ENCODE assay signal across 9 mouse cellular contexts in genomic region chr9:41161413-41161812, GRCm38 (mm10). TPM values are rescaled to one million over a fixed set of nuclear protein-coding genes. Genes with fewer than 3 reads are reported as not detected.
DNase-seq lines count a peak whose midpoint lies in the region; ATAC-seq lines count a peak whose summit lies in the region.
"Had no signal": no experiment of that assay in that cellular context is flagged by ENCODE, and none has a peak within 500 bp of the region (broad histone marks: within the 10 kb centered on the region; RNA-seq: fewer than 3 reads in every experiment).

Gene Ubash3b (minus strand): TSS chr9:41161697.

- peaks cover 10% of the 10 kb centered on the region for H3K4me1 ChIP-seq in lung, embryonic 15.5 days
- peaks cover 14% of the 10 kb centered on the region for H3K4me1 ChIP-seq in neural tube, embryonic 13.5 days (replicated peaks)

- 70% methylated on average over 6 of the region's 6 CpGs for WGBS in lung, embryonic 15.5 days
- WGBS in neural tube, embryonic 13.5 days = 82% methylated on average over 6 of the region's 6 CpGs

- no peaks in the 10 kb centered on the region for H3K9me3 ChIP-seq in lung, embryonic 15.5 days
- no peaks in the 10 kb centered on the region for H3K9me3 ChIP-seq in neural tube, embryonic 13.5 days
- H3K9me3 ChIP-seq: limb, embryonic 10.5 days had no signal

- intact Hi-C loops in left cerebral cortex, postnatal 10 days (cut with DNase I) = no loop called here

- no peak for ATAC-seq in lung, embryonic 15.5 days (ENCODE audit: borderline replicate concordance, extremely low read depth, low FRiP score, low TSS enrichment)
- no peak for ATAC-seq in neural tube, embryonic 13.5 days (ENCODE audit: low read depth)

- peak; percentile 11 for DNase-seq in cerebellum, adult 9-11 months
- DNase-seq in cerebellum, postnatal 4 days (ENCODE audit: low spot score in 2 of 2) = no peak
- DNase-seq in lung, postnatal 25 days (ENCODE audit: low spot score) = no peak
- no peak for DNase-seq in left cerebral cortex, postnatal 10 days (ENCODE audit: extremely low spot score in 1 of 2, low spot score in 2 of 2)
- DNase-seq in embryo, embryonic 10 days (ENCODE audit: low spot score) = no peak
- no peak for DNase-seq in cerebellum, adult 11-12 months

- H3K9ac ChIP-seq in lung, embryonic 15.5 days = no peak within 1 kb of the TSS
- H3K9ac ChIP-seq in neural tube, embryonic 13.5 days = no peak within 1 kb of the TSS

- no peak within 1 kb of the TSS for H3K4me2 ChIP-seq in lung, embryonic 15.5 days
- no peak within 1 kb of the TSS for H3K4me2 ChIP-seq in neural tube, embryonic 13.5 days

- H3K27me3 ChIP-seq in lung, embryonic 15.5 days = peaks cover 7% of the 10 kb centered on the region; the same call in 1 of the 2 replicates
- H3K27me3 ChIP-seq in neural tube, embryonic 13.5 days = peaks cover 13% of the 10 kb centered on the region; the same call in 1 of the 2 replicates

- no peak within 1 kb of the TSS for H3K4me3 ChIP-seq in lung, embryonic 15.5 days
- no peak within 1 kb of the TSS for H3K4me3 ChIP-seq in neural tube, embryonic 13.5 days
- H3K4me3 ChIP-seq: limb, embryonic 10.5 days had no signal

- peak within 1 kb of the TSS; percentile 25; the same call in 1 of the 2 replicates for H3K27ac ChIP-seq in lung, embryonic 15.5 days
- H3K27ac ChIP-seq in neural tube, embryonic 13.5 days (replicated peaks) = 0 out of 2 replicates have a peak within 1 kb of the TSS, but pooled peaks have one; percentile 33
- H3K27ac ChIP-seq: limb, embryonic 10.5 days had no signal

- no peaks in the 10 kb centered on the region for H3K36me3 ChIP-seq in lung, embryonic 15.5 days
- no peaks in the 10 kb centered on the region for H3K36me3 ChIP-seq in neural tube, embryonic 13.5 days
- H3K36me3 ChIP-seq: limb, embryonic 10.5 days had no signal

RNA-seq across cellular contexts. Expression of gene Ubash3b, which starts in this region (rescaled TPM):
- polyA plus RNA-seq in lung, embryonic 15.5 days (2015; fragmentation: Nextera tagmentation; extraction: Ambion mirVana) = 5.5 and 6.3 TPM in 2 replicates
- total RNA-seq in left cerebral cortex, postnatal 10 days (2021) = 10 to 100 TPM; 30.4 to 31.7 TPM
- 26.0 and 34.8 TPM in 2 replicates for polyA plus RNA-seq in neural tube, embryonic 13.5 days (2015; fragmentation: Nextera tagmentation; extraction: Ambion mirVana)
